In the genomic region with DNA sequence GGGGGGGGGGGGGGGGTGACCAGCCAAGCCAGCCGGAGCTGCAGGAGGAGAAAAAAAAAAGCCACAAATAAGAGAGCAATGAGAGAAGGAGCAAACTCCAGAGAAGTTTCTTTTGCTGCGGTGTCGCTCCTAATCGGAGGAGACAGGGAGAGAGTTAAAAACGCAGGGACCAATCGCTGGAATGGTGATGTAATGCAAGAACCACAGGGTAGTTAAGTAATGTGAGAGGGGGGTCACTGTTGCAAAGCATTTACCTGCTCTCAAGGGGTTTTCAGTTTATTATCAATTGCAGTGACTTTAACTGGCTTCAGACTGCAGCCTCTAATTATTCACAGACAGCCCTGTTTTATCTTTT, we compare ENCODE assay signal across 8 mouse cellular contexts.
DNase-seq lines count a peak whose midpoint lies in the region; ATAC-seq and TF ChIP-seq lines count a peak whose summit lies in the region.

No protein-coding gene starts in this region.

- WGBS in heart, postnatal 0 days = 0% methylated on average over 6 of the region's 6 CpGs
- under 1% methylated on average over 6 of the region's 6 CpGs for WGBS in midbrain, embryonic 10.5 days

- ATAC-seq in heart, postnatal 0 days (ENCODE audit: insufficient read depth, low read depth) = no peak

- H3K27ac ChIP-seq in heart, postnatal 0 days (ENCODE audit: low read depth) = peak overlapping the region; percentile 85
- peak overlapping the region; percentile 83 for H3K27ac ChIP-seq in midbrain, embryonic 10.5 days (replicated peaks)

- no peaks in the 10 kb centered on the region for H3K27me3 ChIP-seq in heart, postnatal 0 days (ENCODE audit: control insufficient read depth, insufficient read depth, low read length)
- peaks cover 8% of the 10 kb centered on the region for H3K27me3 ChIP-seq in midbrain, embryonic 10.5 days (ENCODE audit: low read depth, poor library complexity, severe bottlenecking)

- H3K4me3 ChIP-seq in heart, postnatal 0 days (ENCODE audit: low read depth, low read length) = peak overlapping the region; percentile 65
- H3K4me3 ChIP-seq in midbrain, embryonic 10.5 days = peak overlapping the region; percentile 44

- TF ChIP-seq CTCF in heart, postnatal 0 days (IDR thresholded peaks at IDR 0.05; ENCODE audit: low read depth) = no peak

- no peak for TF ChIP-seq EP300 in heart, postnatal 0 days (IDR thresholded peaks at IDR 0.05; ENCODE audit: low read depth)

- no peaks in the 10 kb centered on the region for H3K9me3 ChIP-seq in heart, postnatal 0 days (replicated peaks; ENCODE audit: control insufficient read depth, low read length)
- H3K9me3 ChIP-seq in midbrain, embryonic 10.5 days (replicated peaks) = no peaks in the 10 kb centered on the region

- H3K9ac ChIP-seq in heart, postnatal 0 days (replicated peaks; ENCODE audit: low read depth, low read length) = peak overlapping the region; percentile 65

- H3K4me1 ChIP-seq in heart, postnatal 0 days (ENCODE audit: control insufficient read depth, insufficient read depth) = peaks cover 19% of the 10 kb centered on the region
- H3K4me1 ChIP-seq in midbrain, embryonic 10.5 days = peaks cover 44% of the 10 kb centered on the region

- peak; percentile 29 to 32 for DNase-seq in cerebellum, postnatal 14 days
- no peak for DNase-seq in cerebellum, adult 18-20 months
- DNase-seq in MN1 (ENCODE audit: low spot score) (peak; percentile 7), adipocyte (ENCODE audit: low spot score) (no peak)
- peak; percentile 75 for DNase-seq in heart, postnatal 0 days (ENCODE audit: low spot score)
- peak; percentile 38 for DNase-seq in midbrain, embryonic 10.5 days (ENCODE audit: low spot score)
- DNase-seq in right cerebral cortex, postnatal 14 days = no peak
- no peak for DNase-seq in spleen, postnatal 14 days (ENCODE audit: low spot score in 2 of 2)

- no peaks in the 10 kb centered on the region for H3K36me3 ChIP-seq in heart, postnatal 0 days (replicated peaks; ENCODE audit: control insufficient read depth, insufficient read depth, low read length)
- H3K36me3 ChIP-seq in midbrain, embryonic 10.5 days = no peaks in the 10 kb centered on the region

- H3K4me2 ChIP-seq in heart, postnatal 0 days (ENCODE audit: low read depth, low read length) = peak overlapping the region; percentile 65

Comparison
In these comparisons a context has a peak if more than half of its experiments do, and no peak if none do; other contexts are left out.
1. DNase-seq: peak in cerebellum, postnatal 14 days (2 of 2), MN1 (single experiment), heart, postnatal 0 days (single experiment) and midbrain, embryonic 10.5 days (single experiment); none in cerebellum, adult 18-20 months (0 of 2), right cerebral cortex, postnatal 14 days (single experiment), adipocyte (single experiment) and spleen, postnatal 14 days (0 of 2).